Mouse (Mus musculus) ES-E14 (cell line): ENCODE measurements at regions not wholly inside any gene's neighbourhood (a gene's known extent, or its start where the extent isn't known, plus 50 kb on each side); places are given as distances from the start of the nearest gene placed in this dataset.

Experiments
- DNase-seq: peaks from one replicate; pipeline ENCODE4 v3.0.0-alpha.2; 2013; ENCODE audit warnings: low read depth, low spot score
- H3K27ac ChIP-seq: 2 replicates; pipeline ENCODE4 v1.5.1; 2012; ENCODE audit warnings: low read depth, mild to moderate bottlenecking, low read length, moderate library complexity, mixed read lengths; ENCODE audit not compliant: poor library complexity, insufficient read depth, severe bottlenecking
- H3K36me3 ChIP-seq: 2 replicates; pipeline ENCODE4 v1.6.1; 2012; ENCODE audit warnings: mild to moderate bottlenecking, low read length, moderate library complexity, mixed read lengths; ENCODE audit not compliant: control insufficient read depth, poor library complexity, insufficient read depth, severe bottlenecking
- H3K4me1 ChIP-seq, 2 experiments: fragments of 150-350 bp in 1 of 2; sonication (generic) in 1 of 2; 2 replicates each; pipeline ENCODE4 v1.6.1; 2012; ENCODE audit warnings: low read length in 2 of 2, mild to moderate bottlenecking in 1 of 2, mixed read lengths in 1 of 2; ENCODE audit not compliant: control insufficient read depth in 2 of 2, insufficient read depth in 2 of 2, poor library complexity in 1 of 2
- H3K4me3 ChIP-seq, 2 experiments: fragments of 150-350 bp in 1 of 2; sonication (generic) in 1 of 2; 2 replicates each; pipeline ENCODE4 v1.5.1; 2012; ENCODE audit warnings: low read length in 2 of 2, low read depth in 1 of 2, mild to moderate bottlenecking in 1 of 2, mixed read lengths in 1 of 2; ENCODE audit not compliant: insufficient read depth in 1 of 2, poor library complexity in 1 of 2, severe bottlenecking in 1 of 2
- H3K9ac ChIP-seq: 2 replicates; pipeline ENCODE4 v1.6.1; 2012; ENCODE audit warnings: low read depth, mild to moderate bottlenecking, low read length, mixed read lengths; ENCODE audit not compliant: poor library complexity, insufficient read depth, severe bottlenecking
- H3K9me3 ChIP-seq: fragments of 150-350 bp; sonication (generic); 2 replicates; pipeline ENCODE4 v1.6.1; 2012; ENCODE audit warnings: low read depth, mild to moderate bottlenecking, low read length; ENCODE audit not compliant: control insufficient read depth, insufficient read depth
- CHD2 ChIP-seq: IDR thresholded peaks from 2 replicates; pipeline ENCODE4 v1.6.1; 2014; ENCODE audit warnings: mild to moderate bottlenecking, low read depth, low read length, inconsistent platforms
- HCFC1 ChIP-seq: IDR thresholded peaks from 2 replicates; pipeline ENCODE4 v1.6.1; 2012; ENCODE audit warnings: low read length, inconsistent platforms, borderline replicate concordance; ENCODE audit not compliant: insufficient read depth
- MAFK ChIP-seq: IDR thresholded peaks from 2 replicates; pipeline ENCODE4 v1.6.1; 2014; ENCODE audit warnings: mild to moderate bottlenecking, low read depth, low read length, inconsistent platforms; ENCODE audit not compliant: insufficient read depth
- ZC3H11A ChIP-seq: IDR thresholded peaks from 2 replicates; pipeline ENCODE4 v1.6.1; 2012; ENCODE audit warnings: low read depth, mild to moderate bottlenecking, inconsistent platforms, low read length, borderline replicate concordance
- ZNF384 ChIP-seq: IDR thresholded peaks from 2 replicates; pipeline ENCODE4 v1.6.1; 2012; ENCODE audit warnings: low read depth, low read length, inconsistent platforms
- in situ Hi-C, 2 experiments: fragments of 600-800 bp; cut with MboI; formaldehyde crosslinking; loops; one replicate each; pipeline ENCODE4 v1.15.1; 2025; ENCODE audit warnings: low sequenced_read_pairs in 2 of 2, inconsistent platforms in 1 of 2; ENCODE audit not compliant: unreplicated experiment in 2 of 2

DNA sequence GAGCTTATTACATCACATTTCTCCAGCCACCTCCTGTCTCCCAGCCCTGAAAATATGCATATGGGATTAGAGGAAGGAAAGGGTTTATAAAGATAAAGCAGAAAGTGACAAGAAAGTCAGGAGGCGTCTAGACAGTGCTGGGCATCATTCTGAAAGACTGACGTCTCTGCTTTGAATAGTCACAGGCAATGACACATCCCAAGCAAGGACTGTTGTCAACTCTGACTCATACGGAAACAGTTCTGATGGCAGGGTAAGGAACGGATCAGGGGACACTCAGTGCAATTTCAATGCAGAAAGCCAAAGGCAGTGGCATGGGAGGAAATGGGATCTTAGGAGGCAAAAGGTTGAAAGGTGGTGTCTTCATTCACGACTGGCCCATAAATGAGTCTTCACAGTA lies 380.9 kb upstream of the Cblb start:
- no peaks in the 10 kb centered on the region for H3K36me3 ChIP-seq
- H3K4me3 ChIP-seq = no peak overlapping the region
- TF ChIP-seq ZC3H11A = no peak
- TF ChIP-seq CHD2 = no peak
- H3K9me3 ChIP-seq = no peaks in the 10 kb centered on the region
- no peaks in the 10 kb centered on the region for H3K4me1 ChIP-seq
- in situ Hi-C loops = no loop called here
- no peak overlapping the region for H3K9ac ChIP-seq
- no peak for DNase-seq
- no peak overlapping the region for H3K27ac ChIP-seq

DNA sequence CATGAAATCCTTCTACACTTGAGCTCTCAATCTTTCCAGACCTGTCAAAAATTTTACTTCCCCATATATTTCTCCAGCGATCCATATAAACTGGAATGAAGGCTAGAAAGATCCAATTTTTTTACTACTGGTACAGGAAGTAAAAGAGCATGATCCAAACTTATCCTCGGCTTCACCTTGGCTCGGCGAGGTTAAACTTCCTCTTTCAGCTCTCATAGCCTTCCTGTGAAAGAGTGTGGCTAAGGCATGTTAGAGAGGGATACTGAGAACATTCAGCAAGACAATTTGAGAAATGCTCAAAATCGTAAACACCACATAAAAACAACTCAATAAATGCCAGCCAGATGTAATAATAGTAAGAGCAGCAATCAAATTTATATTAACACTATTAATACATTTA lies 380.3 kb upstream of the Cblb start:
- Histone ChIP-seq H3K27ac (no peak overlapping the region), H3K4me1 (no peaks in the 10 kb centered on the region), H3K9ac (no peak overlapping the region), H3K9me3 (no peaks in the 10 kb centered on the region), H3K36me3 (no peaks in the 10 kb centered on the region), H3K4me3 (no peak overlapping the region)
- in situ Hi-C loops = no loop called here
- no peak for DNase-seq
- TF ChIP-seq MAFK = no peak
- no peak for TF ChIP-seq ZC3H11A
- no peak for TF ChIP-seq HCFC1
- no peak for TF ChIP-seq CHD2
- TF ChIP-seq ZNF384 = no peak

DNA sequence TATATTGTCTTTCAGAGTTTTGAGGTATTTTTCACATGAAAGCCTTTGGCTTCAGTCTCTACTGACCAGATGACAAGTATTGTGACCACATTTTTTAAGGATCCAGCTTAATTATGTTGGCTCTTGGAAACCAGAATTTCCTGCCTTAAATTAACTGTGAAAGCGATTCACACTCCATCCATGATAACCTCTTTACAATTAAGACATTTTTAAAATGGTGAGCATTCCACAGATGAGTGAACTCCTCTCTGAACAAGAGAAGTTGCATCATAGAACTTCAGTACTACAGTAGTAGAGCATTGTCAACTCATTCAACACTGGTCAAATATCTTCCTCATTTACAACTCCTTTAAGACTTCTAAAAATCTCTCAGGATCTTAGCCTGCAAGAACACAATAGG lies 369.3 kb upstream of the Cblb start:
- DNase-seq = no peak
- H3K9ac ChIP-seq = no peak overlapping the region
- H3K27ac ChIP-seq = no peak overlapping the region
- no peaks in the 10 kb centered on the region for H3K36me3 ChIP-seq
- in situ Hi-C loops = no loop called here
- H3K4me3 ChIP-seq = no peak overlapping the region
- H3K9me3 ChIP-seq = no peaks in the 10 kb centered on the region
- TF ChIP-seq ZC3H11A = no peak
- TF ChIP-seq MAFK = no peak
- no peak for TF ChIP-seq HCFC1
- no peak for TF ChIP-seq CHD2
- TF ChIP-seq ZNF384 = no peak
- no peaks in the 10 kb centered on the region for H3K4me1 ChIP-seq

DNA sequence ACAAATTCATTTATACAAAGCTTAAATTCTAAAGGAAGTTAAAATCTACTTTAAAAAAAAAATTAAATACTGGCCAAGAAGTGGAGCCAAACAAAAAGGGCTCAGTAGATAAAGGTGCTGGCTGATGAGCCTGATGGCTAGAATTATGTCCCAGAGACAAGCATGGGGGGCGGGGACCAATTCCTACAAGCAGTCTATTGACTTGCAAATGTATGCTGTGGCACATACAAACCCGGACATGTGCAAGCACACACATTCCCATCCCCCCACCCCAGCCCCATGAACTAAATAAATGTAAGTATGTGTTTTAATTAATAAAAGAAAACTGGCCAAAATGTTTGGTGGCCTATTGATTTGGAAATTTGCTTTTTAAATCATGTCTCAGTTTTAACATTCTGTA lies 366.7 kb upstream of the Cblb start:
- Histone ChIP-seq H3K27ac (no peak overlapping the region), H3K9me3 (no peaks in the 10 kb centered on the region), H3K4me1 (no peaks in the 10 kb centered on the region), H3K4me3 (no peak overlapping the region), H3K9ac (no peak overlapping the region), H3K36me3 (no peaks in the 10 kb centered on the region)
- TF ChIP-seq HCFC1 (no peak), ZC3H11A (no peak), MAFK (no peak), CHD2 (no peak), ZNF384 (no peak)
- DNase-seq = no peak
- in situ Hi-C loops = no loop called here

DNA sequence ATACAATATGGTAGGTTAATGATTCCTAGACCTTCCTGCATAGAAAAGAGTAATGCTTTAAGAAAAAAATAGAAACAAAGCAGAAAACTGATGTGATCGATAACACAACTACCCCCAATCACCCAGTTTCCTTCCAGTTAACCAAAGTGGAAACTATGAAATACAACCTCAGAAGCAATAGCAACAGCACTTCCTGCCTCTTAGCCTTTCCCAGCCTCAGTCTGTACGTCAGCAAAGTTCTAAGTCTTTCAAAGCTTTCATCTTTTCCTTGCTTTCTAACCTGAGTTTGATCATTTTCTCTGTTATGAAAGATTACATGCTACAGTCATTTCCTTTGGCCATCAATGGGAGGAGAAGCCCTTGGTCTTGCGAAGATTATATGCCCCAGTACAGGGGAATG lies 355.9 kb upstream of the Cblb start:
- H3K36me3 ChIP-seq = no peaks in the 10 kb centered on the region
- H3K9me3 ChIP-seq = no peaks in the 10 kb centered on the region
- no peak overlapping the region for H3K27ac ChIP-seq
- in situ Hi-C loops = no loop called here
- no peak for DNase-seq
- no peaks in the 10 kb centered on the region for H3K4me1 ChIP-seq
- no peak overlapping the region for H3K4me3 ChIP-seq
- no peak overlapping the region for H3K9ac ChIP-seq
- no peak for TF ChIP-seq HCFC1
- TF ChIP-seq MAFK = no peak
- TF ChIP-seq ZC3H11A = no peak
- TF ChIP-seq ZNF384 = no peak
- no peak for TF ChIP-seq CHD2
